Mouse (Mus musculus) hematopoietic stem cell, adult 5-6 weeks (primary cell): ENCODE measurements around the gene Arhgap27. TPM values are rescaled to one million over a fixed set of nuclear protein-coding genes. Genes with fewer than 3 reads are reported as not detected.
A peak's percentile ranks its signal among the peaks of the same experiment; 100 is the strongest.
"Not testable (repeated sequence)": the region's sequence is repeated elsewhere in the genome, so short reads cannot be mapped to it uniquely, and the experiment has no call there.

Experiments used
- ATAC-seq, 2 experiments: fragments of 125-278 bp in 1 of 2; replicated peaks in 1 of 2; 2 replicates each; pipeline ENCODE4 v1.8.0; 2016 to 2017; ENCODE audit warnings: inconsistent platforms in 2 of 2, mild to moderate bottlenecking in 2 of 2, moderate number of reproducible peaks in 2 of 2, low read depth in 1 of 2, moderate TSS enrichment in 1 of 2; ENCODE audit not compliant: low FRiP score in 2 of 2, poor library complexity in 2 of 2, severe bottlenecking in 2 of 2, insufficient read depth in 1 of 2, low TSS enrichment in 1 of 2
- total RNA-seq: library from RNA; stranded (forward); fragments of 172-1452, 232-1000 nt; gene quantifications from 2 replicates; pipeline ENCODE4 v1.2.3, GENCODE M21; 2017

The Arhgap27 gene
- total RNA-seq, 1 experiment from 2014 or later, result 21.5 TPM

DNA sequence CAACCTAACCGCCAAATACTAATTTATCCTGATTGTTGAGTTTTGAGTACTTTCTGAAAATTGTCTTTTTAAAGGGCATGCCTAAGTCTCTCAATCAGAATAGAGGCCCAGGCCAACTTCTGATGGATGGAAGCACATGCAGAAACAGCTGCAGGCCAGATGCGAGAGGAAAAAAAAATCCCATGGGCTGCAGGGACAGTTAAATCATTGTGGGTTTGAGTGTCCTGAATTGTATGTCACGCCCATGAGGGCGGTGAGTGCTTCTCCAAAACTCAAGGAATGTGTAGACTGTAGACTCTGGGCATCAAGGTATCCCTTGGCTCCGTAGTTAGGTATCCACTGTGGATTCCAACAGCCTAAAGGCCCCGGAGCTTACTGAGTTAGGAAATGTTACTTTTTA is 69.4 kb downstream of the Arhgap27 start:
- no peak for ATAC-seq

- no peak for ATAC-seq
Measured at GRCm38 (mm10) chr11:103292890-103293287, 70.6 kb downstream of the Arhgap27 start.

GRCm38 (mm10) chr11:103292152-103292889 is 71.2 kb downstream of the Arhgap27 start:
- ATAC-seq, result peak; percentile 60

DNA sequence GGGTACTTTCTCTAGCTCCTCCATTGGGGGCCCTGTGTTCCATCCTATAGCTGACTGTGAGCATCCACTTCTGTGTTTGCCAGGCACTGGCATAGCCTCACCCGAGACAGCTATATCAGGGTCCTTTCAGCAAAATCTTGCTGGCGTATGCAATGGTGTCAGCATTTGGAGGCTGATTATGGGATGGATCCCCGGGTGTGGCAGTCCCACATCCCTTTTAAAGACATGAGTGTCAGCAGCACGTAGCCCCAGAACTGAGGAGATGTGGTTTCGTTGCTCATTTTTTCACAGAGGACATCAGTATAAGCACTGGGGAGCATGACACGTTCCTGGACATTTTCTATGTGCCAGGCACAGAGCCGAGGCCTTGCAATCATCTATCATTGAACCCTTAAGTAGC is 72.7 kb downstream of the Arhgap27 start:
- ATAC-seq, result not testable (repeated sequence)

DNA sequence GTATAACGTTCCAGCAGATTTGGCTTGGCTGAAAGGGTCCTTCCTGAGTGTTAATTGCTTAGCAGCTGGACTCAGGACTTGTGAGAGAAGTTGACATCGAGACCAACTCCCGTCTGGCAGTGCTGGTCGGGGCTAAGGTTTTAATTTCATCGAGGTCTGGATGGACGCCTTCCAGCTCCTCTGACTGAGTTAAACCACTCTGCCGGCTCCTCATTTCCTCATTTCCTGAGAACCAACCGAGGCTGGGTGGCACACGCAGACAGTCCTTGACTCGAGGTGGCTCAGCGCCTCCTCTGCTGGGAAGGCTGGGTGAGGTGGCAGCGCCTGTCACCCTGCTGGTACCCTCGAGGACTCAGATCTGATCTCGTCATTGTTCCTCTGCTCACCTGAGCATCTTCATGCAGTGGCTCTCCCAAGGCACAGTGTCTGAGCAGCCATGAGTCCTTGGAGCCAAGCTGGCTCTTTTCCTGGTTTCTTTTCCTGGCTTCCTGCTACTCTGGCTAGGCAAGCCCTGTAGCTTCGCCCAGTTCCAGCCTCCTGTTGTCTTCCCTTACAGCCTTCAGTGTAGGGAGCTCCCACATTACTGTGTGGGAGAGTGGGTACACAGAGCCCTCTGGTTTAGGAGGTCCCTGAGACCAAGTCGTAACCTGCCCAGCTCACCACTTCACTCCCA is 75.1 kb downstream of the Arhgap27 start:
- ATAC-seq, result peak; percentile 33 to 72; a peak in 3 of 4 replicates

DNA sequence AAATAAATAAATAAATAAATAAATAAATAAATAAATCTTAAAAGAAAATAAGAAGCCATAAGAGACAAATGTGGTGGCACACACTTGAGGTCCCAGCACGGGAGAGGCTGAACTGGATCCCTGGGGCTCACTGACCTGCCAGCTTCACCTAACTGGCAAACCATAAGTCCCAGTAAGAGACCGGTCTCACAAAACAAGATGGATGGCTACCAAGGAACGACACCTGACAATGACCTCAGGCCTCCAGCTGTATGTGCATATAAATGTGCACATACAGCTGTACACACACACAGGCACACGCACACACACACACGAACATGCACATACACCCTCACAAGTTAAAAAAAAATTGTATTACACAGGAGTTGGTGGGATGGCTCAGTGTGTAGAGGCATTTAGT is 76.6 kb downstream of the Arhgap27 start:
- no peak for ATAC-seq

- ATAC-seq, result no peak
Measured at GRCm38 (mm10) chr11:103285951-103286350, 77.5 kb downstream of the Arhgap27 start.

DNA sequence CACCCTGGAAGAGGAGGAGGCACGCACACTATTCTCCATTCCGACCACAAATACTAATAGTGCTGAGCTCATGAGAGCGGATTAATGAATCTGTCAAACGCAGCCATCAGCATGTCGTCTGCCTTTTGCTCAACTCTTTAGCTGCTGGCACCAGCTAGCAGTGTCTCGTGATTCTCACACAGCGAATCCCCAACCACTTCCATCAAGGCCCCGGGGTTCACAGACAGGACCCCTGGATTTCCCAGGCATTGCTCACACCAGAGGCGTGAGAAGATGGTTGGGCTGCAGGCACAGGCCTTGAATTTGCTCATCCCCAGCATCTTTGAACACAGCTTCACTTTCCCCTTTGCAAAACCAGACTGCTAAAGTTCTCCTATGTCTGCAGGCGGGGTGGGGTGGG is 78.2 kb downstream of the Arhgap27 start:
- no peak for ATAC-seq

DNA sequence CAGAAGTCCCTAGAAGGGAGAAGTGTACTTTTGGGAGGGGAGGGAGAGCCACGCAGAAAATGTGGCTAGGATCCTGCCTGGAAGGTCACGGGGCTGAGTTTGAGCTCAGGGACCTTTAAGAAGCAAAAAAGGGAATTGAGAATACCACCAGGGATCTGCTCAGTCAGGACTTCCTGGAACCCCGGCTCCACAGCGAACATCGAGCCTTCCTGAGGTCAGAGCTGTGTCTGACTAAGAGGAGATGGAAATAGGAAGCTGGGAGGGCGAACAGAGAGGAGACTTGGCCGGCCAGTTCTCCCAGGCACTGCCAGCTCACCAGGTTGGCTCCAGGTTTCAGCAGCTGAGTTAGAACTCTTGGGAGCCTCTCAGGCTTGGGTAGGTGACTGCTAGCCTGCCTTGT is 81.7 kb downstream of the Arhgap27 start:
- 0 out of 4 replicates have a peak, but pooled peaks of 1 of the 2 experiments have one; percentile 27 for ATAC-seq

Other genes starting within 250 kb of the Arhgap27 start
- 34.1 and 55.9 TPM in 2 replicates for gene Hexim1, start 247.5 kb downstream of the Arhgap27 start, total RNA-seq
- gene Hexim2, start 231.3 kb downstream of the Arhgap27 start, total RNA-seq, result 1.1 and 2.4 TPM in 2 replicates
- gene Fmnl1, start 192.6 kb downstream of the Arhgap27 start, total RNA-seq, result 47.6 and 62.4 TPM in 2 replicates
- not detected in 2 replicates for gene 1700023F06Rik, start 155.1 kb downstream of the Arhgap27 start, total RNA-seq
- not detected in 2 replicates for gene Spata32, start 145.3 kb downstream of the Arhgap27 start, total RNA-seq
- gene Map3k14, start 96.2 kb downstream of the Arhgap27 start, total RNA-seq, result 4.4 and 10.6 TPM in 2 replicates
- 4.0 and 5.1 TPM in 2 replicates for gene Plekhm1, start 49.0 kb upstream of the Arhgap27 start, total RNA-seq
- not detected in 2 replicates for gene Lrrc37a, start 140.9 kb upstream of the Arhgap27 start, total RNA-seq